Mouse (Mus musculus): ENCODE results near the gene Tmem59. TPM values are rescaled to one million over a fixed set of nuclear protein-coding genes. Genes with fewer than 3 reads are reported as not detected.

Gene Tmem59
- total and polyA plus RNA-seq, 3 experiments = 50.7 to 71.8 (median 68.5) TPM

DNA sequence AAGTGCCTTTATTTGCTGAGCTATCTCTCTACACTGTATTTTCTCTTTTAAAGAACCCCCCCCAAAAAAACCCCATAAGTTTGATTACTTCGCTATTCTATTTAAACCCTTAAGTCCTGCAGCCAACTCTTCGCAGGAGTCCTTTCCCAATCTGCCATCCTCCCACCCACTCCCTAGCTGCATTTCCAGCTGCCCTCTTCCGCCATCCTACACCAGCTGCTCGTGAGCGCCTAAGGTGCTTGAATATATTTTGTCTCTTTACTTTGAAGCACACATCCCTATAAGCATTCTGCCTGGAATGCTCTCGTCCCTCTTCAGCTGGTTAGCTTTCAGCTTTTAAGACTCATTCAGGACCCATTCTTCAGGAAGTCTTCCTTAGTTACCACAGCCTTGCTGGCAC, 27.2 kb upstream of the Tmem59 start:
- no peak for DNase-seq (ENCODE audit: extremely low read depth)
- Histone ChIP-seq H3K36me3 (replicated peaks in 1 of 2; ENCODE audit: control insufficient read depth in 1 of 2, insufficient read depth in 1 of 2, low read length in 1 of 2) (peaks cover 32 to 82% of the 10 kb centered on the region in 2 experiments), H3K4me1 (ENCODE audit: control insufficient read depth in 1 of 2, insufficient read depth in 2 of 2) (no peaks in the 10 kb centered on the region), H3K4me2 (ENCODE audit: insufficient read depth, low read depth, poor library complexity, severe bottlenecking) (no peak overlapping the region), H3K4me3 (replicated peaks in 1 of 3; ENCODE audit: low read depth in 2 of 3, low read length in 2 of 3, poor library complexity in 1 of 3) (no peak overlapping the region), H3K79me2 (replicated peaks; ENCODE audit: control insufficient read depth, extremely low read depth, insufficient read depth, poor library complexity, severe bottlenecking) (no peaks in the 10 kb centered on the region), H3K27me3 (replicated peaks) (no peaks in the 10 kb centered on the region), H3K27ac (ENCODE audit: insufficient read depth, low read depth) (no peak overlapping the region), H3K9me3 (replicated peaks; ENCODE audit: low read length) (no peaks in the 10 kb centered on the region), H3K9ac (ENCODE audit: insufficient read depth, low read depth) (no peak overlapping the region)
- dilution Hi-C loops (cut with MboI; ENCODE audit: extremely low pct_ligation_motif_present, extremely low pct_unique_long_range_greater_than_20kb, low sequenced_read_pairs) = no loop called here
- TF ChIP-seq JUN (IDR thresholded peaks at IDR 0.05; ENCODE audit: insufficient read depth, low read depth, low read length) (no peak), ELF1 (IDR thresholded peaks at IDR 0.05; ENCODE audit: low read depth, low read length) (no peak), CTCF (conservative IDR thresholded peaks at IDR 0.05 in 1 of 2, IDR thresholded peaks at IDR 0.05 in 1 of 2; ENCODE audit: low read depth in 2 of 2, low read length in 2 of 2) (no peak), USF2 (conservative IDR thresholded peaks at IDR 0.05; ENCODE audit: low read depth, low read length) (no peak), MAZ (IDR thresholded peaks at IDR 0.05; ENCODE audit: low read depth, low read length) (no peak), JUND (conservative IDR thresholded peaks at IDR 0.05; ENCODE audit: low read depth, low read length) (no peak), ZNF384 (IDR thresholded peaks at IDR 0.05; ENCODE audit: low read depth, low read length) (no peak)
- in situ Hi-C loops (cut with MboI; ENCODE audit: low pct_ligation_motif_present, low pct_unique_long_range_greater_than_20kb, low sequenced_read_pairs) = loop anchor here (25.0 kb wide), 1 partner anchor 514 kb away; no protein-coding TSS in a partner anchor

DNA sequence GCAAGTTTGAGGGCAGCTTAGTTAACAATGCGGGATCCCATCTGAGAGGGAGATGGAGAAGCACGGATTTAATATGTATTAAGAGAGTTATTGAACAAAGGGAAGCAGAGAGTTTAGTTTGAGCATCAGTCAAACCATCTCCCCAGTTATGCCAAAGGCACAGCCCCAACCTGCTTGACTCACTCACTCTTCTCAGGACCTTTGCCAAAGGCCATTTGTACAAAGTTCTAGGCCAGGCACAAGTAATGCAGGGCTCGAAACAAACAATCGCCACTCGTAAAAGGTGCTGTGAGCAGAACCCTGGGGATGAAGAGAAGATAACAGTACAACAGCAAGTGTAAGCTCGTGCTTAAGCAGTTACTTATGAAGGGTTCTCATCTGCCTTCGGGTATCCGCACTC, 25.6 kb upstream of the Tmem59 start:
- Histone ChIP-seq H3K36me3 (replicated peaks in 1 of 2; ENCODE audit: control insufficient read depth in 1 of 2, insufficient read depth in 1 of 2, low read length in 1 of 2) (peaks cover 33 to 80% of the 10 kb centered on the region in 2 experiments), H3K27ac (ENCODE audit: insufficient read depth, low read depth) (no peak overlapping the region), H3K27me3 (replicated peaks) (no peaks in the 10 kb centered on the region), H3K4me2 (ENCODE audit: insufficient read depth, low read depth, poor library complexity, severe bottlenecking) (no peak overlapping the region), H3K9me3 (replicated peaks; ENCODE audit: low read length) (no peaks in the 10 kb centered on the region), H3K4me3 (replicated peaks in 1 of 3; ENCODE audit: low read depth in 2 of 3, low read length in 2 of 3, poor library complexity in 1 of 3) (no peak overlapping the region), H3K4me1 (ENCODE audit: control insufficient read depth in 1 of 2, insufficient read depth in 2 of 2) (no peaks in the 10 kb centered on the region), H3K9ac (ENCODE audit: insufficient read depth, low read depth) (no peak overlapping the region), H3K79me2 (replicated peaks; ENCODE audit: control insufficient read depth, extremely low read depth, insufficient read depth, poor library complexity, severe bottlenecking) (no peaks in the 10 kb centered on the region)
- dilution Hi-C loops (cut with MboI; ENCODE audit: extremely low pct_ligation_motif_present, extremely low pct_unique_long_range_greater_than_20kb, low sequenced_read_pairs) = no loop called here
- TF ChIP-seq MXI1 (IDR thresholded peaks at IDR 0.05; ENCODE audit: low read depth, low read length) = no peak
- TF ChIP-seq ZNF384 (IDR thresholded peaks at IDR 0.05; ENCODE audit: low read depth, low read length) = no peak
- TF ChIP-seq POLR2A (IDR thresholded peaks at IDR 0.05; ENCODE audit: low read depth, low read length) = no peak
- TF ChIP-seq BHLHE40 (IDR thresholded peaks at IDR 0.05; ENCODE audit: low read depth, low read length) = no peak
- TF ChIP-seq SIN3A (IDR thresholded peaks at IDR 0.05; ENCODE audit: low read length) = no peak
- no peak for TF ChIP-seq KAT2A (IDR thresholded peaks at IDR 0.05; ENCODE audit: insufficient replicate concordance, low read length)
- no peak for TF ChIP-seq ZKSCAN1 (IDR thresholded peaks at IDR 0.05; ENCODE audit: borderline replicate concordance, low read depth, low read length)
- no peak for TF ChIP-seq MAFK (IDR thresholded peaks at IDR 0.05; ENCODE audit: insufficient replicate concordance, low read length)
- no peak for TF ChIP-seq NRF1 (IDR thresholded peaks at IDR 0.05; ENCODE audit: low read depth, low read length)
- TF ChIP-seq ELF1 (IDR thresholded peaks at IDR 0.05; ENCODE audit: low read depth, low read length) = no peak
- TF ChIP-seq ZMIZ1 (IDR thresholded peaks at IDR 0.05; ENCODE audit: low read depth, low read length) = no peak
- TF ChIP-seq ZC3H11A (IDR thresholded peaks at IDR 0.05; ENCODE audit: low read depth, low read length) = no peak
- no peak for TF ChIP-seq RAD21 (IDR thresholded peaks at IDR 0.05; ENCODE audit: low read depth, low read length)
- no peak for TF ChIP-seq TCF12 (IDR thresholded peaks at IDR 0.05; ENCODE audit: low read depth, low read length)
- no peak for TF ChIP-seq CTCF (conservative IDR thresholded peaks at IDR 0.05 in 1 of 2, IDR thresholded peaks at IDR 0.05 in 1 of 2; ENCODE audit: low read depth in 2 of 2, low read length in 2 of 2)
- TF ChIP-seq HCFC1 (IDR thresholded peaks at IDR 0.05; ENCODE audit: low read depth, low read length) = no peak
- DNase-seq (ENCODE audit: extremely low read depth) = no peak
- in situ Hi-C loops (cut with MboI; ENCODE audit: low pct_ligation_motif_present, low pct_unique_long_range_greater_than_20kb, low sequenced_read_pairs) = loop anchor here (25.0 kb wide), 1 partner anchor 515 kb away; no protein-coding TSS in a partner anchor
